Mouse (Mus musculus) NIH3T3 (cell line): Measurements from ENCODE around the gene Gstm6.
"Not testable (repeated sequence)": the region's sequence is repeated elsewhere in the genome, so short reads cannot be mapped to it uniquely, and the experiment has no call there.

ENCODE experiments used
- DNase-seq: peaks from one replicate; pipeline ENCODE4 v3.0.0-alpha.2; 2012; ENCODE audit warnings: low read depth

The Gstm6 gene

GRCm38 (mm10) chr3:107943239-107943990 lies at the start of gene Gstm6:
TSS of gene Gstm6 (minus strand) at chr3:107943749.
- no peak for DNase-seq

GRCm38 (mm10) chr3:107986041-107986562 lies 42.6 kb upstream of the Gstm6 start, which contains the start of gene Gstm2:
TSS of gene Gstm2 (minus strand) at chr3:107986453.
- peak; percentile 67 for DNase-seq

- not testable (repeated sequence) for DNase-seq
Observed at GRCm38 (mm10) chr3:107985141-107985540, 41.6 kb upstream of the Gstm6 start.

- no peak for DNase-seq
Observed at GRCm38 (mm10) chr3:107984471-107984870, 40.9 kb upstream of the Gstm6 start.

GRCm38 (mm10) chr3:107983771-107984170 lies 40.2 kb upstream of the Gstm6 start:
- DNase-seq: no peak

- no peak for DNase-seq
Observed at GRCm38 (mm10) chr3:107982726-107983125, 39.2 kb upstream of the Gstm6 start.

GRCm38 (mm10) chr3:107981261-107981660 lies 37.7 kb upstream of the Gstm6 start:
- DNase-seq: no peak

- DNase-seq: no peak
Observed at GRCm38 (mm10) chr3:107977691-107978090, 34.1 kb upstream of the Gstm6 start.

- DNase-seq: no peak
Observed at GRCm38 (mm10) chr3:107974237-107974636, 30.7 kb upstream of the Gstm6 start.

GRCm38 (mm10) chr3:107972070-107972469 lies 28.5 kb upstream of the Gstm6 start:
- no peak for DNase-seq

GRCm38 (mm10) chr3:107971101-107971500 lies 27.6 kb upstream of the Gstm6 start:
- not testable (repeated sequence) for DNase-seq

- no peak for DNase-seq
Observed at GRCm38 (mm10) chr3:107968724-107969395, 25.3 kb upstream of the Gstm6 start, which contains the start of gene Gstm3. TSS of gene Gstm3 (minus strand) at chr3:107969283.

- DNase-seq: no peak
Observed at GRCm38 (mm10) chr3:107966631-107967030, 23.1 kb upstream of the Gstm6 start.

- DNase-seq: no peak
Observed at GRCm38 (mm10) chr3:107965592-107965991, 22.0 kb upstream of the Gstm6 start.

GRCm38 (mm10) chr3:107964656-107965308 lies 21.2 kb upstream of the Gstm6 start:
- peak; percentile 65 for DNase-seq

- no peak for DNase-seq
Observed at GRCm38 (mm10) chr3:107964026-107964425, 20.5 kb upstream of the Gstm6 start.

- DNase-seq: not testable (repeated sequence)
Observed at GRCm38 (mm10) chr3:107955260-107955659, 11.7 kb upstream of the Gstm6 start.

GRCm38 (mm10) chr3:107953906-107954305 lies 10.4 kb upstream of the Gstm6 start:
- DNase-seq: no peak

- DNase-seq: peak; percentile 84
Observed at GRCm38 (mm10) chr3:107953328-107953755, 9.8 kb upstream of the Gstm6 start.

GRCm38 (mm10) chr3:107950531-107950930 lies 7.0 kb upstream of the Gstm6 start:
- no peak for DNase-seq

- not testable (repeated sequence) for DNase-seq
Observed at GRCm38 (mm10) chr3:107949461-107949860, 5.9 kb upstream of the Gstm6 start.

- DNase-seq: no peak
Observed at GRCm38 (mm10) chr3:107945729-107946128, 2.2 kb upstream of the Gstm6 start.
